Mouse (Mus musculus): Measurements from ENCODE around the gene Trim2.

The Trim2 gene

DNA sequence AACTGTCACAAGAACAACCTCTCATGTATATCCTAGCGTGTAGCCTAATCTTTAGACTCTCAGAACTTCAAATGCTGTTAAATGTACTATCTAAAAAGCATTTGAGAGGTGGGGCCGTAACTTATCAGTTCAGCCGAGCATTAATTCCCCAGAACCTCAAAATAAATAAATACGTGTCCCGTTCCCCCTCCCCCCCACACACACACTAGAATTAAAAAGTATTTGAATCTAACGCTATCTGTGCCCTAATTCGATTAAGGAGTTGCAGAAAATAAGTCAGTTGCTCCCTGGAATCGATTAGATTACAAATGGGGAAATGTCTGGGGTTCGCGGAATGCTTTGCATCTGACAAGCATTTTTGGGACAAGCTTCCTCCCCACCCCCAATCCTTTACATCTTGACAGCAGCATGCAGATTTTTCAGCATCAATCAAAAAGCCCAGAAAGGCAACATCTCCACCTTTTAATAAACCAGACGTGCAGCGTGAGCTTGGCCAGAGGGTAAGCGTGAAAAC, 48.1 kb downstream of the Trim2 start:
- DNase-seq (ENCODE audit: low read depth, low spot score) = no peak

DNA sequence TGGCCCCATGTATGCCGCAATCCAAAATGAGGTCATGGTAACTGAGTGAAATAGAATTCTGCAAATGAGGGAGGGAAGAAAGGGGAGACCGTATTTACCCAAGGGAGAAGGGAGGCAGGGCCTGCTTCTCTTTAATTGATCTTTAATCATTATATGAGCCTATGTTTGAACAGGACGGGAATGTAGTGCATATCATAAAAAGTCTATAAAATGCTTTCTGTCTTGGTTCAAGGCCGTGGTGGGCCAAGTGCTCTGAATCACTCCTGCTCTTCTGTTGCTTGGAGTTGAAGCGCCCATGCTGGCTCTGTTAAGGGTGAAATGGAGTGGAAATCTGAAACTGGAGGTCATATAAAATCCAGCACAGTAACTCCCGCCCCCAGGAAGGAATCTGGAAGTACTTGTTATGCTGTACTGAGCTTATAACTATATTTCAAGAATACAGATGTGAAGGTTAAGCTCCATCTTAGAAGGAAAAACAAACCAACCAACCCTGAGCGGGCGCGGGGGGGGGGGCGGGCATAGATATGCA, 48.6 kb downstream of the Trim2 start:
- DNase-seq (ENCODE audit: low read depth, low spot score) = peak; percentile 41

DNA sequence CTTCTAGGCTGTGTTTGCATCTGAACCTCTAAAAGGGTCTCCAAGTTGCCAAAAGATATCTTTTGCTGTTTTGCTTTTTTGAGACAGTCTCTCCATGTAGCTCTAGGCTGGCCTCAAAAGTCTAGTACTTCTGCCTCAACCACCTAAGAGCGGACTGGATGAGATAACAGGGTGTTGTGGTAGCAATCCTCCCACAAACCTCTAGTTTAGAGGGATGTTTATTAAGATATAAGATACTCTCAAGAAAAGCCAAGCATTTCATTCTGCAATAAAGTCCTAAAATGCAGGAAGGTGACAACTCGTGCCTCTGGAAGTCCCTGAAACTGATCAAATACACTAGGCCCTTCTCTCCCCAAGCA, 52.2 kb downstream of the Trim2 start:
- DNase-seq (ENCODE audit: low read depth, low spot score) = no peak

DNA sequence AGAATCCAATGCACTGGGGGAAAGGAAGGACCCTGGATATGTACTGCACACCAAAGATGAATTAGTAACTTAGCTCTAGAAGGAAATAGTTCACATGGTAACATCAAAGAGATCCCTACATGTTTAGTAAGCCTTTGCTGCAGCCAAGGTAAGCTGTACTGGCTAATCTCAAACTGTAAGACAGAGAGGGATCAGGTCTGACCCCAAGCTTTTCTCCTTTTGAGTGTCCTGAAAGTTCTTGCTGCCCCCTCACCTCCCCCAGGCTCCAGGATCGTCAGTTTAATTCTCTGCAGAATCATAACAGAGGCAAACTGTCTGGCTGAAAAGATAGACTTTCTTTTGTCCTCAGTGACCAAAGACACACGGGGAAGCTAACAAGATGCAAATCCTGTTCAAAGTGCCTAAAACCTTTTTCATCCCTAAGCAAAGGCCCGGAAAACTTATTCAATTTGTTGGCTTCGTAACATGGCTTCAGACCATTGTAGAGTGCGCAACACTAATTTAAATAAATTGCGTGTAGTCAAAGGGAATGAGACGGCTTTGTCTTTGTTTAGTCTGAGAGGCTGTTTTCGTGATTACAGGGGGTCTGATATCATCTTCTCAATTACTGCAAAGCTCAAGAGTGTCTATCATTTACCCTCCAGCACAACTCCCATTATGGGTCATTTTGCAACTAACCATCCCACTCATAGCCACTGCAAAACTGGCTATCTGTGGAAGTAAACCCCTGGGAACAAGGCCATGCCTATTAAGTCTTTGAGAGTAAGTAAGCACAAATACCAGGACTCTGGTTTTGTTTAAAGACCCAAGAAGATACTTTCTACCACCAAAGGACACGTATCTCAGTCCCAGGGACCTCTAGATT, 52.8 kb downstream of the Trim2 start:
- DNase-seq (ENCODE audit: low read depth, low spot score) = no peak

- DNase-seq (ENCODE audit: low read depth, low spot score) = no peak
Observed at GRCm38 (mm10) chr3:84252776-84253654, 53.7 kb downstream of the Trim2 start.

- no peak for DNase-seq (ENCODE audit: low read depth, low spot score)
Observed at GRCm38 (mm10) chr3:84251721-84252120, 55.0 kb downstream of the Trim2 start.

DNA sequence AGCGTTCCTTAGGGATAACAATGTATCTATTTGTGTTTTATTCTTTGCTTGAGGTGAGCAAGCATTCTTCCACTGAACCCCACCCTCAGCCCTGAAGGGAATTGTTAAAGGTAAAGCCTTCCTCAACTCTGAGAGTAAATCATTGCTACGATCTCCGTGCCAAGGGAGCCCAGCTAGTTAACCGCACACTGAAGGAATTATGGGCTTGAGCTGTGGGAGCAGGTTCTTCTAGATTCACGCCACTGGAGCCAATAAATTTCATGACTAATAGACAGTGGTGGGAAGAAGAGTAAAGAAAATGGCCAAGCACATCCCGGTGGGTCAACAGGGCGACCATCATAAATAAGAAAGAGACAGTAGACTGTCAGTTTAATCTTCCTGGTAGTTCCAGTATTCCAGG, 56.4 kb downstream of the Trim2 start:
- DNase-seq (ENCODE audit: low read depth, low spot score) = no peak

DNA sequence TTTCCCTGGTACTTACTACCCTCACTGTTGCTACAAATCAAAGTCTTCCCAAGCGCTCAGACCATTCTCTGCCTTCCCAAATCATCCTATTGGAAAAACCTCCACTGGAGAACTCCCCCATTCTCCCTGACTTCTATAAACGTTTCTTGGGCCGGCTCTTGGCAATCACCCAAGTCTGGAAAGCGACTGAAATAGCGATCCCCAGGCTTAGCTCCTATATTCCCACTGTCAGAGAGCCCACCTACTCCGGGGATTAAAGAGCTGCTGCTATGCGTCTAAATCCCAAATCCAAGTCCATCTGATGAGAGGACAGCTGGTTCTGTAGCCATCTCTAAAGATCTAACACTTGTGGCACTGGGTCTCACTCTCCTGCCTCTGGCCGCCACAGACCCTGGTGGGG, 58.9 kb downstream of the Trim2 start:
- DNase-seq (ENCODE audit: low read depth, low spot score) = no peak

- no peak for DNase-seq (ENCODE audit: low read depth, low spot score)
Observed at GRCm38 (mm10) chr3:84246421-84246861, 60.2 kb downstream of the Trim2 start.

- no peak for DNase-seq (ENCODE audit: low read depth, low spot score)
Observed at GRCm38 (mm10) chr3:84243116-84243515, 63.6 kb downstream of the Trim2 start.

- no peak for DNase-seq (ENCODE audit: low read depth, low spot score)
Observed at GRCm38 (mm10) chr3:84242497-84242896, 64.2 kb downstream of the Trim2 start.

DNA sequence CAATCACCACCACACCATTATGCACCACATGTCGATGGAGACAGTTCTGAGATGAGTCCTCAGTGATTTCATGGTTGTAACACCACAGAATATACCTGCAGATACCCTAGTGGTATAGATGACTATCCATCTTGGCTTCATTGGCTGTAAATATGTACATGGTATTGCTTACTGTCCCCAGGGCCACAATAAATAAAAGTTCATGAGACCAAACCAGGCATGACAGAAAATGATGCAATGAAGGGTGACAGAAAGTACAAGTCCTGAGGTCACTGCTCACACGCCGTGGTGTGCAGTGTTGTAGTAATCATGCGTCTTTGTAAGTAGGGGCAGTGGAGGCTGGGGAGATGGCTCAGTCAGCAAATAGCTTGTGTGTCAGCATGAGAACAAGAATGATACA, 65.6 kb downstream of the Trim2 start:
- DNase-seq (ENCODE audit: low read depth, low spot score) = no peak

DNA sequence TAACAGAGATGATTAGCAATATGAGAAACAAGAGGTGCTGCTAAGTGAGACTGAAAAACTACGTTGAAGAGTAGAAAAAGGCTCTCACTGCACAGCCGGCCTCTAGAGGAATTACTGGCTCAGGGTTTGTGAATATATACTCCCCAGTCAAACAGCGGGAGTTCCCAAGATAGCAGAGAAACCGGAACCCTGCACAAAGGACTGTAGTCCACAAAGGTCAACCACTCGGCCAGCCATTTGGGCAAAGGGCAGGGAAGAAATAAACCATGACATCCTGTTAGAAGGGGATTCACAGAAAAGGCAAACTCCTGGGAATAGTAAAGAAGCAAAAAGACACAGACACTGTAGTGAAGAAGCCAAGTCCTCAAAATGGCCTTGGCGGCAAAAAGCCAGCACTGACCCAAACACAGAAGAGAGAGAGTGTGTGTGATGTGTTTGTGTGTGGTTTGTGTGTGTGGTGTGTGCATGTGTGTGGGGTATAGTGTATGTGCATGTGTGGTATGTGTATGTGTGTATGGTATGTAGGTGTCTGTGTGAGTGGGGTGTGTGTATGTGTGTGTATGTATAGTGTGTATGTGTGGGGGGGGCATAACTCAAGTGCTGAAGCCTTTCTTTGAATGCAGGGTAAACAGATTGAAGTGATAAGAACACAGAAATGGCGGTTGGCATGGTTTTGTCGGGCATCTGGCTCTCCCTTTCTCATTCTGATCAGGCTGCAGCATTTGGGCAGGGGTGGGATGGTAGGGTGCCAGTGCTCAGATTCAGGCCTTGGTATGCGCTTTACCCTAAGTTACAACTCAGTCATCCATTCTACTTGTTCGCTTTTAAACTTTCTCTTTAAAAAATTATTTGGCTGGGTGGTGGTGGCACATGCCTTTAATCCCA, 71.0 kb downstream of the Trim2 start:
- DNase-seq (ENCODE audit: low read depth, low spot score) = no peak

- DNase-seq (ENCODE audit: low read depth, low spot score) = no peak
Observed at GRCm38 (mm10) chr3:84234562-84234961, 72.1 kb downstream of the Trim2 start.

DNA sequence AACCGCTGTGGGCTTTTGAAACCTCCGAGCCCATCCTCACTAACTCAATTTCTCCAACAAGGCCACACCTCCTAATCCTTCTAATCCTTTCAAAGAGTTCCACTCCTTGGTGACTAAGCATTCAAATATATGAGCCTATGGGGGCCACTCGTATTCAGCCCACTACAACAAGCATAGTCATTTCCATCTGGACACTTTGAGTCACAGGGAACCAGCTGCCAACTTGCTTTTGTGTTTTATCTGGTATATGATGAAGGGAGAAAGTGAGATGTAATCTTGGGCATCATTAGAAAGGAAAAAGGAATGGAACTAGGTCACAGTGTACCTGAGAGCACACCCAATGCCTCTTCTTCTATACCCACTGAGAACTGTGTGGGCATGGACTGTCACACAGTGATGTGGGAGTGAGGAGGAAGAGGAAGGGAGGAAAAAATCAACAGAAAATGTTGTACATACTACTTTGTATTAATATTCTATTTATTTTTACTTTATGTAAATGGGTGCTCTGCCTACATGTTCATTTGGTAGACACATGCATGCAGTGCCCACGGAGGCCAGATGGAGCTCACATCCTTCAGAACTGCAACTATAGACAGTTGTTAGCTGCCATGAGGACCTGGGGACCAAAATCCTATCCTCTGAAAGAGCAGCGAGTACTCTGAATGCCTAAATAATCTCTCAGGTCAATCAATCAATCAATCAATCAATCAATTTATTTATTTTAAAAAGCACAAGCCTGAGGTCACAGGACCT, 72.8 kb downstream of the Trim2 start:
- no peak for DNase-seq (ENCODE audit: low read depth, low spot score)

DNA sequence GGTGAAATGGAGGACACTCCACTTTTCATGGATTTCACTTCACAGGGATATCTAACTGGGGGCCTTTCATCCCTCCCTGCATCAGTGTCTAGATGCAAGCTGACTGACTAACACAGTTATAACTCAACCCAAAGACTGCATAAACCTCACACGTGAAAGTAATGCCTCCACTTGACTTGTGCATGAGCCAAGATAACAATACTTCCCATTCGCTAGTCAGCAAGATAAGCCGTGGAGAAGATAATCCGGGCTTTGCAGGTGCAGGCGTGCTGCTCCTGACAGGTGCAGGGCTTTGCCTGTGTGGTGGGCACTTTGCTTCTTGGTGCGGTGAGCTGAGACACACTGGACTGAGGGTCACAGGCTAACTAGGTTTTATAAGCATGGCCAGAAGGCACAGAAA, 74.4 kb downstream of the Trim2 start:
- no peak for DNase-seq (ENCODE audit: low read depth, low spot score)

DNA sequence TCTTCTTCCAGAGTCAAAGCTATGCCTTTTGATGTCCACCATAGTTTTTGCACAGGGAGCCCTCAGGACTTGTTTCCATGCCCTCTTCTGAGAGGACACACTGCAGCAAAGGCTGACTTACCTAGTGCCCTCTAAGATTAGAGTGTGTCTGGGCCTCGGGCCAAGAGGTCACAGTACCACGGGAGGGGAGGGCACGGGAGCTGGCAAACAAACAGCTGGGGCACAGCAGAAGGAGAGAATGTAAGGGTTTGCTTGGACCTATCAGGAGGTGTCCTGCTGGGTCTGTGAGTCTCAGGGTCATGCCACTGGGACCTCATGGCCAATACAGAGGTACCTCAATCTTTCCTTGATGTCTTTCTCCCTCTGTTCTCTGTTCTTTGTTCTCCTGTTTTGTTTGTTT, 75.7 kb downstream of the Trim2 start:
- no peak for DNase-seq (ENCODE audit: low read depth, low spot score)

DNA sequence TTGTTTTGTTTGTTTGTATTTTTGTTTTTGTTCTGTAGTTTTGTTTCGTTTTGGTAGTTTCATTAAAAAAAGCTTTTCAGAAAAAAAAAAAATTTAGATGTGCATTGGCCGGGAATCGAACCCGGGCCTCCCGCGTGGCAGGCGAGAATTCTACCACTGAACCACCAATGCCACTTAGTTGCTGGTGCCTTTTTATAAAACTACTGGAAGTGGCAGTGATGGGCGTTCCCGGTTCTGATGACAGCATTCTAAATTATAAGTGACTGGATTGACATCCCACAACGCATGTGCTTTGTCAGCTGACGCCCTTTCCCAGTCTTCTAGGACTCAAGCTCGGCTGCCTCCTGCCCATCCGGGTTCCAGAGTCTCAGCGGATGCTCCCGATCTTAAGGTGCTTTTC, 77.8 kb downstream of the Trim2 start:
- DNase-seq (ENCODE audit: low read depth, low spot score) = no peak

GRCm38 (mm10) chr3:84228203-84228870, 78.3 kb downstream of the Trim2 start:
- peak; percentile 92 for DNase-seq (ENCODE audit: low read depth, low spot score)

GRCm38 (mm10) chr3:84227628-84228027, 79.0 kb downstream of the Trim2 start:
- DNase-seq (ENCODE audit: low read depth, low spot score) = no peak

Measured in forelimb bud, embryonic 11.5 days (tissue).